Mouse (Mus musculus) spleen, postnatal 14 days (tissue): Measurements from ENCODE around the gene Ccdc57.

Experiments
- DNase-seq, 2 experiments: peaks; one replicate each; pipeline ENCODE4 v3.0.0; 2021 to 2022; ENCODE audit warnings: low spot score in 2 of 2

The Ccdc57 gene

DNA sequence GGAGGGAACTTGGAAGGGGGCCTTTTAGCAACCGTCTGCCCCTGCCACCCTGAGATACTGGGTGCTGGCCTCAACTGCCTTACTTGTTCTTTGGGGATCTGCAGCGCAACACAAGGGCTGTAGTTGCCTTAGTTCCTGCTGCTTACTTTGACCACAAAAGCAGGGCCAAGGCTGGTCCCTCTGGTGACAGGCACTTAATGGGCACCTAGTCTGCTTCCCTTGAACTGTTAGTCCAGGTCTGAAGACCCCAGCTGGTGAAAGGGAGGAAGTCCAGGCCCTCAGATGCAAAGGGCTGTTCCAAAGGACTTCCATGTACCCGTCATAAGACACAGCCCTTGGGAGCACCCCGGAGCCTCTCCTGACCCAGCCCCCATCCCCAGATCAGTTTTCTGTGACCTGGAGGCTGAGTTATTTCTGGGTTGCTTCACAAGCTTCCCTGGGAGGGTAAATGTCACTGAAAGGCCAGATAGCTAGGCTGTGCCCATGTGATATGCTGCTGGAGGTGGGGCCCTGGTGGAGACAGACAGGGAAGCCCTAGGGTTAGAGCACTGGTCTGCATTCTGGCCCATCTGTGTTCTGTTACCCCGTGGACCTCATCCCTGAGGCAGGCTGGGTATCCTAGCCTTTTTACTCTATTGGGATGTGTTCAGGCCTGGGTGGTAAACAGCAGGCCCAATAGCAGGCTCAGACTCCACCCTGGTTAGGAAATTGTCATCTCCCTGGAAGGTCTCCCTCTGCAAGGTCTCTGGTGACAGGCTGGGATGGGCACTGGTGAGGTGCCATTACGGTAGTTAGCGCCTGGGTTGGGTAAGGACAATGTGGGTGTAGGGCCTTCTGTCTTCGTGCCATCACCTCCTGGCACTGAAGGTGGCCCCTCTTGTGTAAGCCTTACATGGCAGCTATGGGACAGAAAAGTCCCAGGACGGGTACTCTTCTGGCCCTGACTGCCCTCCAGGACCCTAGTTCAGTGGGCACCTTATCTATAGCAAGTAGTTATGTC, 19.4 kb upstream of the Ccdc57 start:
- DNase-seq: no peak

- no peak for DNase-seq
Measured at GRCm38 (mm10) chr11:120951237-120951636, 18.6 kb upstream of the Ccdc57 start.

GRCm38 (mm10) chr11:120950281-120951202, 17.9 kb upstream of the Ccdc57 start:
- peak; percentile 85 to 86 for DNase-seq

GRCm38 (mm10) chr11:120949863-120950262, 17.2 kb upstream of the Ccdc57 start:
- DNase-seq: no peak

DNA sequence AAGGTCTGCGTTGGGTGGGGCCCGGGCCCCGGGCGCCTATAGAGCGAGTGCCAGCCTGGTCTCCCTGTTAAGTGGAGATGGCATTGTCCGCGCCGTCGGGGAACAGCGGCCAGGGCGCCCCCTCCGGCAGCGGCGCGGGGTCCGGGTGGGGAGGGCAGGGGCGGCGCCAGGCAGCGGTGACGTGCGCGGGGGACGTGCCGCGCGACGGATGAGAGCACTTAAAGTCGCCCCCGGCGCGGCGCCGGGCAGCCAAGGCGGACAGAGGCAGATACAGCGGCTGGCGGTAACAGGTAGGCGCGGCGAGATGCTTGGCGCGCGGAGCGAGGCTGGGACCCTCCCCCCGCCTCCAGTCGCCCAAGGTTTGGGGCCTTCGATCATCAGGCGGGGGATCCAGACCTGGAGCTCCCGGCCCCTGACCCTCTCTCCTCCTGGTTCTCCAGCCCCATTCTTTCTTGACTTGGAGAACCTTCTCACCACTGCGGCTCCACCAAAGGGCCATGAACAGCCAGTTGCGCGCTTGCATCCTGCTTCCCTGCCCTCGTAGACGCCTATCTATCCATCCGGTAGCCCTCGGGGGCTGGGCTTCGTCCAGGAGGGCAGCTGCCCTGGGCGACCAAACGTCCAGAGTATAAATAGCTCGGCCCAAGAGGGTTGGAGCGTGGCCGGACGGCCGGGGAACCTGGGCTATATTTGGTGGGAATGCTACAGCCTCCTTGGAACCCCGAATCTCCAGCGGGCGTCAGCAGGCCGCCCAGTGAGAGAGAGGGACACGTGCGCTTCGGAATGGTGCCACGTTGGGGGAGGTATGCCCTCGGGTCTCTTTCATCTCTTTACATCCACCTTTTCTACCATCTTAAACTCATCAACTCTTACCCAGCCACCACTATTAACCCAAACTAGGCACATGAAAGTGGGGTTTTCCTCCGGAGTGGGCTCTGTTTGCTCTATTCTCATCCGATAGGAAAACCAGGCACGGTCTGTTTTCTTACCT, 16.5 kb upstream of the Ccdc57 start:
- no peak for DNase-seq

- DNase-seq: no peak
Measured at GRCm38 (mm10) chr11:120948328-120948727, 15.7 kb upstream of the Ccdc57 start, which contains the start of gene Slc16a3. Gene Slc16a3 (plus strand): TSS chr11:120948480.

DNA sequence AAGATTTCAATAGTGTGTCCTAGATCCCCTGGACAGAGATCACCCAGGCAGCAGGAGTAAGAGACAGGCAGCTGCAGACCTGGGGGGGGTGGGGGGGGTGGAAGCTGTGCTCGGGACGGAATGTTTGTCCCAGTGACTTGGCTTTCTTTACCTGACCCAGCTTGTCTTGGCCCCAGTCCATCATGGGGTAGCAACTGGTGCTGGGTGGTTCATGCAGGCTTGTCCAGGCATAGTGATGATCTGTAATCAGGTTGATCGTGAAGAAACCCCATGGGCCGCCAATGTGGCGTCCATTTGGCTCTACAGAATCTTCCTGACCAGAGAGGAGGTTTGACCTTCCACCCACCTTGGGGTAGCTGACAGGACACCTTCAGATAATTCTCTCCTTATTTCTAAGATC, 13.3 kb upstream of the Ccdc57 start:
- no peak for DNase-seq

- DNase-seq: no peak
Measured at GRCm38 (mm10) chr11:120945266-120945665, 12.6 kb upstream of the Ccdc57 start.

- DNase-seq: no peak
Measured at GRCm38 (mm10) chr11:120940959-120941358, 8.3 kb upstream of the Ccdc57 start.

GRCm38 (mm10) chr11:120939712-120940341, 7.2 kb upstream of the Ccdc57 start:
- DNase-seq: no peak

GRCm38 (mm10) chr11:120938795-120939194, 6.1 kb upstream of the Ccdc57 start:
- DNase-seq: no peak

GRCm38 (mm10) chr11:120937976-120938375, 5.3 kb upstream of the Ccdc57 start:
- no peak for DNase-seq

GRCm38 (mm10) chr11:120931479-120931878, 1.2 kb downstream of the Ccdc57 start:
- DNase-seq: no peak

- DNase-seq: no peak
Measured at GRCm38 (mm10) chr11:120928468-120928867, 4.2 kb downstream of the Ccdc57 start.

DNA sequence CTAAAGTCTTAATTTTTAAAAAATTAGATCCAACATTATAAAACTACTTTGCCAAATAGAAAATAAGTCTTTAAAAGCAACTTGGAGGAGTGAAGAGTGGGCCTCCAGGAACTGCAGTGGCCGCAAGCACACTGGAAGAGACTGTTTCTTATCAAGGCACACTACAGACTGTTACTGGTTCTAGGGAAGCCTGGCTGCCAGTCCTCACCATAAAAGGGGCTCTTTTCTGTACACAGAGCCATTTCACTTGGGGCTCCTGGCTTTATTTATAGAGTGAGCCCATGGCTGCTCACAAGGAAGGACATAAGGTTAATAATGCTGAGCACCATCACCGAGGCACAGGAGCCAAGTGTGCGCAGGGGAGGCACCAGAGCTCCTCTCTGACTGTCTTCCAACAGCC, 10.1 kb downstream of the Ccdc57 start:
- DNase-seq: no peak

GRCm38 (mm10) chr11:120917756-120918155, 14.9 kb downstream of the Ccdc57 start:
- no peak for DNase-seq

DNA sequence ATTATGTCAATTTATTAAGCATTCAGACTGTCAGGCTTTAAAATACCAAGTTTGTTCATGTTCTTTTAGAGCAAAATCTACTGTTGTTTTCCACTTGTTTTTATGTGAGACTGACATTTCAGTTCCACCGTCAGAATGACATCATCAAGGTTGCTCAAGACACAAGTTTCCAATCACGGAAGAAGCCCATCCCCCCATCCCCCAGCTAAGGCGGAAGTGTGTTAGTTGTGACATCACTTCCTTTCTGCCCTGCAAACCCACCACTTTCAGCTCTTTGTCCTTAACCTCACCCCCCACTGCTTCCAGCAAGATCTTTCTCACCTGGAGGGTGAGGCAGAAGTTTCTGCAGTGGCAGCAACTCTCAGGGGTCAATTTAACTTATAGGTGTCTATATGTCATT, 16.2 kb downstream of the Ccdc57 start:
- DNase-seq: no peak

DNA sequence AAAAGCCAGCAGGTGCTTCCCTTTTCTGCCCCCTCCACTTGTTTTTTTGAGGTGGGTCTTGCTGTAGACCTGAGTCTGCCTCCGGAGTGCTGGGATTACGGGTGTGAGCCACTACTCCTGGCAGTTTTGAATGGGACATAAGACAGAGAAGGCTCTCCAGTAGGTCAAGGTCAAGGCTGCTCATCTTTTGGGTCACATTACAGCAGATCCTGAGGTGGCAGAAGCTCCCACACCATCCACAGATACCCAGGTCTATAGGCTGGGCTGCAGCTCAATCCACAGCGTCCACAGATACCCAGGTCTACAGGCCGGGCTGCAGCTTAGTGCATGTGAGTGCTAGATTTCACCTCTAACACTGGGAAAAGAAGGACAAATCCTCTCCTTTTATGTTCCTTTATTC, 18.9 kb downstream of the Ccdc57 start:
- DNase-seq: no peak

DNA sequence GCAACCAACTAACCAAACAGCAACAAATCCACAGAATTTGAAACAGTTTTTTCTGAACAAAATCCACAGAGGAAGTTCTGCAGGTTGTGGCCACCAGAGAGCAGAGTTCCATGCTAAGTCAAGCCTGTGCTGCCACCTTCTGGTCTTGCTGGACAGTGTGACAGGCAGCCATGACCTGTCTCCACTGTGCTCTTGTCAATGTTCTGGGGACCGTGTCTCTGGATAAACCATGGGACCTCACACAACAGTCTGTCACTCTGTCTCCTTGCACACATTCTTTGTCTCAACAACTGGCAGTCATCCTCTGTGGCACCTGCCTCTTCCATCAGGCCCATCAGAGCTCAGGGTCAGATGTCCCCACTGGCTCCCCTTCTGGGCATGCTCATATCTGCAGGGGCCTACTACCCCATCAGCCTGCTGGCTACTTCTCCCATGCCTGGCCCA, 27.2 kb downstream of the Ccdc57 start:
- DNase-seq: peak; percentile 59 to 79

DNA sequence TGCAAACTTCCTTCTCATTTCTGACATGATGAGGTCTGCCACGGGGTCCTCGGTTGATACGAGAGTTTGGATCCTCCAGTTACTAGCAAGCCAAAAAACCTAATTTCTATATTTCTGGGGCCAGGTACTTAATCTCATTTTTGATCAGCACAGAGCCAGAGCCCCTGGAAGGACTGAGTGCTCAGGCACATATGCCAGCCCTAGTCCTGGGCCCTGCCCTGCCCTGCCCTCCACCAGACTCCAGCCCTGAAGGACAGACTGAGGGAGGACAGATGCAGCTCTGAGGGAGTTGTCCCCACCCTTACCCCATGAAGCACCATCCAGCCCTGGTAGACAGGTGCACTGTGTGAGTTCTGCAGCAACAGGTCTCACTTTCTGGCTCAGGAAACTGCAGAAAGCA, 28.1 kb downstream of the Ccdc57 start:
- no peak for DNase-seq
